Mouse (Mus musculus) heart, adult 10 weeks (tissue): ENCODE data around the gene Mrps30. TPM values are rescaled to one million over a fixed set of nuclear protein-coding genes. Genes with fewer than 3 reads are reported as not detected.

Experiments used
- polyA plus RNA-seq: library from polyadenylated mRNA; stranded (reverse); fragments of 350-450 nt; fragmentation: Illumina TruSeq; extraction: RNeasy Lipid Tissue Mini Kit (QIAGEN cat#74804); gene quantifications from one replicate; pipeline ENCODE4 v1.2.3, GENCODE M21; 2014; ENCODE audit warnings: low read depth, low replicate concordance

The Mrps30 gene
- 25.0 TPM for polyA plus RNA-seq

DNA sequence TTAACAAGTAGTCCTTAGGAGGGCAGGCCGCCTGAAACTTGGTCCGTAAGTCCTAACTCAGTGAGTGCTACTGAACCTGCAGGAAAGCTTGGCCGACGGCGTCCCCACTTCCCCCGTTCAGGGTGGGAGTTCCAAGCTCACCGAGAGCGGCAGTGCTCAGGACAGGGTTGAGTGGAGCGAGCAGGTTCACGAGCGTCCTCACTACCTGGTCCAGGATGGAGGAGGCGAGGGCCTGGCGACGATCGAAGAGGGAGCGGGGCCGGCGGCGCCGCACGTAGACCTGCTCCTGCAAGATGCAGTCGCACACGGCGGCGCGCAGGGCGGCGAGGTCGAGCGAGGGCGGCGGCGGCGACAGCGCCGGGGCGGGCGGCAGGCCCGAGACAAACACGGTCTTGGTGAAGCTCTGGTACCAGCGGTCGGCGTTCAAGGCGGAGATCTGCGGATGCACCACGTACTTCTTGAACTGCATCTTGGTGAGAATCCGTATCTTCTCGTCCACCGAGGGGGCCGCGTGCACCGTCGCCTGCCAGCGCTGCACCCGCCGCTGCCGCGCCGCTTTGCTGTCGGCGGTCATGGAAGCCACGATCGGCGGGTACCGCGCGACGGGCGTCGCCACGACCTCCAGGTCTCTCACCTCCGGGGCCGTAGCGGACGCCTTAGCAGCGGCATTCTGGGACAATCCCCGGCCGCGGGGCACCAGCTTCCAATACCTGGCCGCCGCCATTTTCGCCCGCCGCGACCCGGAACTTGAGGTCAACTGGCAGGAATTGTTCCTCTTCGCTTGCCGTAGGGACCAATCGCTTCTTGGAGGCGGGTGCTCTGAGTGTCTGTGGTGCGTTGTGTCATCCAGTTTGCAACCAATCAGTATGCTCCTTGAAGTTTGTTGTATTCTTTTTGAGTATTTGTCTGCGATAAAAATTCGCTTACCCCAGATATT lies at the start of gene Mrps30, which contains the start of gene B430218F22Rik:
Gene Mrps30, minus strand, starts transcription at position 742 of the 937 bp plus-strand sequence.
Gene B430218F22Rik, plus strand, starts transcription at position 120 of the 937 bp plus-strand sequence.

Other genes with a start within 250 kb of the Mrps30 start
- not detected for gene B430218F22Rik, start 622 bp downstream of the Mrps30 start, polyA plus RNA-seq